Mouse (Mus musculus) A20 (cell line): ENCODE results near the gene D11Wsu47e.
A peak's percentile ranks its signal among the peaks of the same experiment; 100 is the strongest.

Experiments used
- DNase-seq: peaks from one replicate; pipeline ENCODE4 v3.0.0-alpha.2; 2011; ENCODE audit warnings: low read depth, low spot score

D11Wsu47e gene

DNA sequence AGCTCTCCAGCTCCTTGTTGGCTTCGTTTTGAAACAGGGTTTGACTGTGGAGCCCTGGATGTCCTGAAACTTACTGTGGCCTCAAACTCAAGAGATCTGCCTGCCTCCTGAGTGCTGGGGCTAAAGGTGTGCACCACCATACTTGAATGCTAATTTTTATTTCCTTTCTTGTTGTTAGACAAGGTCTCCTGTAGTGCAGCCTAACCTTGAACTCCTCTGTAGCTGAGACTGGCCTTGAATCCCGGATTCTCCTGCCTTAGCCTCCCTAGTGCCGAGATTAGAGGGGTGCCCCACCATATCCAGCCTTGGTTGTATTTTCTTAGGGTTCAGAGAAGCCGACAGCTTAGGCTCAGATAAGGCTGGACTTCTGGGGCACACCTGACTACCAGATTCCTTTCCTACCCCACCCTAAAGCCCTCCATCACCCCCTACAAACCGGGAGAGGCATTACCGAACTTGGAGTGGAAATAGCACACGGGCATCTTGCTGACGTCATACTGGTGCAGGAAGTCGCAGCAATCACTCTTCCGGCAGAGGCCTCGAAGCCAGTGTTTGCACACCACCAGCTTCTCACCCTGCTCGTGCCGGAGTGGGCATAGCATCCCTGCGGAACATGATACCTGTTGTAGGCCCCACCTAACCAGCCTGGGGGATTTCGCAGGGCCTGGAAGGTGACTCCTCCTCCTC, 21.9 kb downstream of the D11Wsu47e start:
- no peak for DNase-seq

GRCm38 (mm10) chr11:113708629-113709213, 24.5 kb downstream of the D11Wsu47e start:
- no peak for DNase-seq

- no peak for DNase-seq
Observed at GRCm38 (mm10) chr11:113709272-113709671, 25.1 kb downstream of the D11Wsu47e start.

- no peak for DNase-seq
Observed at GRCm38 (mm10) chr11:113709731-113710256, 25.6 kb downstream of the D11Wsu47e start, which contains the start of gene Cpsf4l. TSS of gene Cpsf4l (minus strand) at chr11:113710017.

- no peak for DNase-seq
Observed at GRCm38 (mm10) chr11:113710257-113710777, 26.1 kb downstream of the D11Wsu47e start.

- DNase-seq, result no peak
Observed at GRCm38 (mm10) chr11:113711061-113711460, 26.8 kb downstream of the D11Wsu47e start.

DNA sequence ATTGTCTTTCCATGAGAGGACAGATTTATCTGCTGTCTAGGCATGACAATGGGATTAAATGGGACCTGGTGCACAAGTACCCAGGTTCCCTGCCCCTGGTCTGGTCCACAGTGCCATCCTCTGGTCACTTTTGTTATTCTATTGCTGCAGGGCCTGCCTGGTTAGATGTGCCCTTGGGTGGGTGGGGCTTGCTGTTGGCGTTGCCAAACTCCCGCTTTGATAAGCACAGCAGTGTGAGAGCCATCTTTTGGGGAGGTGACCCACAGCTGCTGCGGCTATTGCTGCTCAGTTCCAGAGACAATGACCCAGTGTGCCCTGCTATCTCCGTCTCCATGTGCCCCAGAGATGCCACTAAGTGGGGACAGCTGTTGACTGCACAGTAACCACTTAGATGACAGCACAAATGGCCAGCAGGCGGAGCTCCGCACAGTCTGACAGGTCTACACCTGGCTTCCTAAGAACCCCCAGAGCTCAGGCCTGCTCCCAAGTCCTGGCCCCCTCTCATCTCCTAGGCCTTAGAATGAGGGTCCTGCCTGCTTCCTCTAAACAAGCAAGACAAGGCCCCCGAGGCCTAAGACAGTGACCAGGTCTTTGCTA, 31.0 kb downstream of the D11Wsu47e start:
- peak; percentile 59 for DNase-seq

DNA sequence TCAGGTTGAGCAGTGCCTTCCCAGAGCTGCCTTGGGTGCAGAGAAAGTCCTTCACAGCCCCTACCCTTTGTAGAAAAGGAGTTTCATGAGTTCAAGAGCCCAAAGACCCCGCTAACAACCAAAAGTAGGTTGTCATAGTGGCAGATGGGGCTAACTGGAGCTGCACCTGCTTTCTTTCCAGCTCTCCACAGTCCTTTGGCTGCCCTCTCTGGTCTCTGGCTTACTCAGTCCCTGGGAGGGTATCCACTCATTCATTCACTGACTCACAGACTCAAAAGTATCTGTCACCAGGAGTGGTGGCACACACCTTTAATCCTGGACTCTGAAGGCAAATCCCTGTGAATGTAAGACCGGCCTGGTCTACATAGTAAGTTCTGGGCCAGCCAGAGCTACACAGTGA, 31.9 kb downstream of the D11Wsu47e start:
- no peak for DNase-seq

DNA sequence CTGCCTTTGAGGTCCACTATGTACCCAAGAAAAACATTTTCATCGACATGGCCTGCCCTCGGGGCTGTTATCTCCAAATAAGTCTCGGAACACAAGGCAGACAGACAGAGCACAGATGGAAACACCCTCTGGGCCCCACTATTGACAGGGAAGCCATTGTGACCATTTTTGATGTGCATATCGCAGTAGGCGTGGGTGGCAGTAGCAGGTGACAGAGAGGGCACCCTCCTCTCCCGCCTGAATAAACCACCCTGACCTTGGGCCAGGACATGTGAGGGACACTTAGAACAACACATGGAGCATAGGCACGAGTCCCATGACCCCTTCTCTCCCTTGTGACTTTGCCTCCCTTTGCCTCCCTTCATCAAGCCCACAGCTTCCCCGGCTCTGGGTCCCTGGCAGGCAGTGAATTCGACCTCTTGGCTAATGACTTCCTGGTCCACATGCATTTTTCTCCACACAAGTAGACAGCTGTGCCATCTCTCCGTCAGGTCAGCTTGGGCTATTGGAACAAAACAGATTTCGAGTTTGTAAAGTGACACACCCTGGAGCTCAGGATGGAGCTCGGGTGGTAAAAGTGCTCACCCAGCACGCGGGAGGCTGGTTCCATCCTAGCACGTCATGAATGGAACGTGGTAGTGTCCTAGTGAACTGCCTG, 33.7 kb downstream of the D11Wsu47e start:
- no peak for DNase-seq

GRCm38 (mm10) chr11:113722405-113723090, 38.3 kb downstream of the D11Wsu47e start:
- no peak for DNase-seq

GRCm38 (mm10) chr11:113725235-113726048, 41.2 kb downstream of the D11Wsu47e start:
- DNase-seq, result no peak

DNA sequence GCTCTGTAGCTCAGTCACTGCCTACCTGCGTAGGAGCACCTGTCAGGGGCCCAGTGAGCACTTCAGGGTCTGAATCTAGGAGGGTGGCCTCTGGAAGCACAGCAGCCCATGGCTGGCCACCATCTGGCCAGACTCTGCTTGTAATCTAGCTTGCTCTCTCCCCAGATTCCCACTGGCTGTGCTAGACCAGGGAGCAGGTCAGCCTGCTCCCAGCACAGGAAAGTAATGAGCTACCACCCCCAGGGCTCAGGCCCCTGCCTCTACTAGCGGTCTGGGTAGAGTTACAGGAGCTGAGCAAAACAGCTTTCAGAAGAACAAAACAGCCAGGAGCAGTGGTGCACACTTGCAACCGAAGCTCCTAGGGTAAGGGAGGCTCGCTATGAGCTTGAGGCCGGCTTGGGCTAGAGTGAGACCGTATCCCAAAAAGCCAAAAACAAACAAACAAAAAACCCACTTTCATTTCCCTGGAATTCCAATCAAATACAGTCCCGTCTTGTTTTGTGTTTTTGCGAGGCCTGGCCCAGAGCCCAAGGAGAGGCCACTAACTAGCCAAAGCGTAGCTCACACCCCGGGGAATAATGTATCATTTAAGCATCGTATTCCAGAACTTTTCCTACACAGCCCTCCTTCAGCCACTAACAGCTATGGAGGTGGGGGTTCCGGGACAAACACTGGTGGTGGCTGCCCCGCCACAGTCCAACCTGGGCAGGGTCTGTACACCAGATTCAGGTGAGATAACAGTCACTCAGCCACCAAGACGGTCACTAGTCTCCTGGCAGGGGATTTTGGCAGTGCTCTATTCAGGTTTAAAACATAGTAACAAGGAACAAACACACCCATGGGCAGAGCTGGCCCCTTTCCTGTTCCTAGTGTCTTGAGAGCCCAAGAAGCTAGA, 43.0 kb downstream of the D11Wsu47e start:
- no peak for DNase-seq

DNA sequence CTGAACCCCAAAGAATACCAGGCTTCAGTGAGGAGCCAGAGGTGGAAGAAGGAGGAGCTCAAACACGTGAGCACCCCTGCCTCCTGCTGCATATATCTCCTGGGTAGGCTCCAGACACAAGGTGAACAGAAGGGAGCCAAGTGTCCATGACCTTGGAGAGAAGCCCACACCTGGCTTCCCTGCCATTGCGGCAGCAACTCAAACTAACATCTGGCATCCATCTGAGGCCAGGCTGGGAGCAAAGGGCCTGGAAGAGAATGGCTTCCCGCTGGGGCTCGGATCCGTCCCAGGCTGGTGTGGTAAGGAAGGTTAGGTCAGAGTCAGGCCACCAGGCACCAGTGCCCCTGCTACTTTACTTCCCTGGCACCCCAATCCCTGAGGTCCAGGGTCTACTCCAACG, 43.8 kb downstream of the D11Wsu47e start:
- DNase-seq, result no peak

GRCm38 (mm10) chr11:113729239-113729638, 45.0 kb downstream of the D11Wsu47e start:
- no peak for DNase-seq

- no peak for DNase-seq
Observed at GRCm38 (mm10) chr11:113729917-113730316, 45.7 kb downstream of the D11Wsu47e start.

- DNase-seq, result no peak
Observed at GRCm38 (mm10) chr11:113730879-113731278, 46.7 kb downstream of the D11Wsu47e start.

- DNase-seq, result no peak
Observed at GRCm38 (mm10) chr11:113731945-113732612, 47.9 kb downstream of the D11Wsu47e start.

- no peak for DNase-seq
Observed at GRCm38 (mm10) chr11:113733631-113734364, 49.6 kb downstream of the D11Wsu47e start.
